Mouse (Mus musculus): Measurements from ENCODE around the gene Hist1h1a.
A peak's percentile ranks its signal among the peaks of the same experiment; 100 is the strongest.
"Not testable (repeated sequence)": the region's sequence is repeated elsewhere in the genome, so short reads cannot be mapped to it uniquely, and the experiment has no call there.

Hist1h1a gene

DNA sequence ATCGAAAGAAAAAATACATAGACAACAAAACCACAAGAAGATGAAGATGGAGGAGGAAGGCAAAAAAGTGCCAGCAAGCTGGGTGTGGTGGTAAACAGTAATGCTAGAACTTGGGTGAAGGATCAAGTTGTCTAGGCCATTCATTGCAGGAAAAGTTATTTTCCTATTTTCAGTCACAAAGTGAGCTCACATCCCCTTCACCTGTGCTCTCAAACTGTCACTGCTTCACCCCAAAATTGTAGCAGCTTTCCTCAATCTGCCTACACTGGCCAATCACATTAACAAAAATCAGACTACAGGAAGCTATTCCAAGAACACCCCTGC lies 3.6 kb upstream of the Hist1h1a start:
- DNase-seq (ENCODE audit: low read depth, low spot score) = no peak

DNA sequence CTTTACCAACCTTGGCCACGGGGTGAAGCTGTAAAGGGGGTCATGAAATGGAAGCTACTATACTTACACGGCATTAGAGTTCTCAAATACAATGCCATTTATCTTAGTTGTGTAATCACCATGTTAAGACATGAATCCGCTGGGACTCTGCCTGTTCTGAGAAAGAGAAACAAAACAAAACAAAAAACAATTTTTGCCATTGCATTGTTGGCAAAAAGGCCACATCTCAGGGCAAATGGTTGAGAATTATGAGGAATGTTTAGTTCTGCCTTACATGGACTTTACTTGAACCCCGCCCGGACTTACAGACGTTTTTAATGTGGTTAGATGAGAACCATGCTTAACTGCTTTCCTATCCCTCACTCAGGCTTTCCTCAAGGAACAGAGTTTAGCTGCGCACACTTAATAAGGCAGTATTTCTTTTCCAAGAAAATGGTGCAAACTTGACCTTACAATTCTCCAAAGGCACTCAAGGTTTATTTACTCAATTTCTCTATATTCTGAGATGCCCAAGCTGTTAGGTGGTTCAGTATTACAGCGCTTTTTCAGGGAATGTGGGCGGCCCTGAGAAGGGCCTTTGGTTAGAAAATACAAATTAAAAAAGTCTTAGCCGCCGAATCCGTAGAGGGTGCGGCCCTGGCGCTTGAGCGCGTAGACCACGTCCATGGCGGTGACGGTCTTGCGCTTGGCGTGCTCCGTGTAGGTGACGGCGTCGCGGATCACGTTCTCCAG lies 3.1 kb upstream of the Hist1h1a start:
- DNase-seq (ENCODE audit: low read depth, low spot score) = no peak

DNA sequence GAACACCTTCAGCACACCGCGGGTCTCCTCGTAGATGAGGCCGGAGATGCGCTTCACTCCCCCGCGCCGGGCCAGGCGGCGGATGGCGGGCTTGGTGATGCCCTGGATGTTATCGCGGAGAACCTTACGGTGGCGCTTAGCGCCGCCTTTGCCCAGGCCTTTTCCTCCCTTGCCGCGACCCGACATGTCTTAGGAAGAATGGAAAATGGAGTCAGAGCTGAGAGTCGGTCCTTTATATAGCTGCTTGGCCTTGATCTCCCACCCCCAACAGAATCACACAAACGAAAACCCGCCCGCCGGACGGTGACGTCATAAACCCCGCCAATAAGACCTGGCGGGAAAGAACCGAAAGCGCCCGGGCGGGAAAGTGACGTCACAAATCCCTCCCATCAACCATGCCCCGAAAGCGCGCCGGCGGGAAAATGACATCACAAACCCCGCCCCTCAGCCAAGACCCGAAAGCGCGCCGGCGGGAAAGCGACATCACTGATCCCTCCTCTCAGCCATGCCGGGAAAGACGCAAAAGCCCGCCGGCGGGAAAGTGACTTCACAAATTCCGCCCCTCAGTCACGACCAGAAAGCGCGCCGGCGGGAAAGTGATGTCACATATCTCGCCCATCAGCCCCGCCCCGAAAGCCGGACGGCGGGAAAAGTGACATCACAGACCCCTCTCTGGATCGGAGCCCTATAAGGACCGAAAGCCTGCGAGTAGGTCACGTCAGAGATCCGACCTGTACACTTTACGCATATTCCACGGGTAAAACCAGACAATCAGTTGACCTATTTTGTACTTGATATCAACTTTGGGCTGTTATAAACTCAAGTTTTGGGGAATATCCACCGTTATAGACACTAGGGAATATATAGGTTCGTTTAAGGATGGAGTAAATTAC lies 2.2 kb upstream of the Hist1h1a start, which contains the start of gene Hist1h4a:
Gene Hist1h4a, minus strand, starts transcription at position 259 of the 893 bp plus-strand sequence.
- peak; percentile 94 for DNase-seq (ENCODE audit: low read depth, low spot score)

DNA sequence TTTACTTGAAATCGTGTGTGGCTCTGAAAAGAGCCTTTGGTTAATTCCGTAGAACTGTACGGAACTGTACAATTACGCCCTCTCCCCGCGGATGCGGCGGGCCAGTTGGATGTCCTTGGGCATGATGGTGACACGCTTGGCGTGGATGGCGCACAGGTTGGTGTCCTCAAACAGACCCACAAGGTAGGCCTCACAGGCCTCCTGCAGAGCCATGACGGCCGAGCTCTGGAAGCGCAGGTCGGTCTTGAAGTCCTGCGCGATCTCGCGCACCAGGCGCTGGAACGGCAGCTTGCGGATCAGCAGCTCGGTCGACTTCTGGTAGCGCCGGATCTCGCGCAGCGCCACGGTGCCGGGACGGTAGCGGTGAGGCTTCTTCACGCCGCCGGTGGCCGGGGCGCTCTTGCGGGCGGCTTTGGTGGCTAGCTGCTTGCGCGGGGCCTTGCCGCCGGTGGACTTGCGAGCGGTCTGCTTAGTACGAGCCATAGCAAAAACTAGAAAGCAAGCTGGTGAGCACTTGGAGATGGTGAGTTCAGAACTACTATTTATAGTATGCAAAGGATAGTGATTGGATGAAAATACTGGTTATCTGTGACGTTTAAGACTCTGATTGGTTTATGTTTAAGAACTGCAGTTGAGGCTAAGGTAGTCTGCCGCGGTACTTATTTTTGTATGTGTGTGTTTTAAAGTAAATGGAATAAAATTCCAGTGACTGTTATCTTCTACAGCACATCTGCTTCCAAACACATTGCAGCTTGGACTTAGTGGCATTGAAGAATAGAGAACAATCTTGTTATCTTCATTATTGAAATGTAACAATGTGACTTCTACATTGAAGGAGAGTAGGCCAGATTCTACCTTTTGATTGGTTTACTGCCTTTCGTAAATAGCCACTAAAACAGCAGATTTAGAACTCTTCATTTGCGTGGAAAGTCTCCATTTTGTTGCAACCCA lies 1.3 kb upstream of the Hist1h1a start, which contains the start of gene Hist1h3a:
Gene Hist1h3a, minus strand, starts transcription at position 516 of the 951 bp plus-strand sequence.
- DNase-seq (ENCODE audit: low read depth, low spot score) = not testable (repeated sequence)

DNA sequence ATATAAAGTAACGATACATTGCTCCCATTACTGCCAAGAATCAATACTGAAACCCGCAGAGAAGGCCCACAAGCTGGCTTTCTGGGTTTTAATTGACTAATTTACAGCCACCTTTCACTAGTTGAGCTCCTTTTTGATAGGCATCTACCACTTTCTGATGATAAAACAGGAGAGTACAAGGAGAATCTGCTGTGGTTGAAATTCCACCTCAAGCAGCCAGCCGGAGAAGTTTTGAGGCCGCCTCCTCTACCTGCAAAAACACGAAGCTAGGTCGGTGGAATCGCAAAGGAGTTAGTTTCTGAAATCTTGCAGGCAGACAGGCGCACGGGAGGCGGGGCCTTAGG lies 252 bp upstream of the Hist1h1a start:
- DNase-seq (ENCODE audit: low read depth, low spot score) = no peak

DNA sequence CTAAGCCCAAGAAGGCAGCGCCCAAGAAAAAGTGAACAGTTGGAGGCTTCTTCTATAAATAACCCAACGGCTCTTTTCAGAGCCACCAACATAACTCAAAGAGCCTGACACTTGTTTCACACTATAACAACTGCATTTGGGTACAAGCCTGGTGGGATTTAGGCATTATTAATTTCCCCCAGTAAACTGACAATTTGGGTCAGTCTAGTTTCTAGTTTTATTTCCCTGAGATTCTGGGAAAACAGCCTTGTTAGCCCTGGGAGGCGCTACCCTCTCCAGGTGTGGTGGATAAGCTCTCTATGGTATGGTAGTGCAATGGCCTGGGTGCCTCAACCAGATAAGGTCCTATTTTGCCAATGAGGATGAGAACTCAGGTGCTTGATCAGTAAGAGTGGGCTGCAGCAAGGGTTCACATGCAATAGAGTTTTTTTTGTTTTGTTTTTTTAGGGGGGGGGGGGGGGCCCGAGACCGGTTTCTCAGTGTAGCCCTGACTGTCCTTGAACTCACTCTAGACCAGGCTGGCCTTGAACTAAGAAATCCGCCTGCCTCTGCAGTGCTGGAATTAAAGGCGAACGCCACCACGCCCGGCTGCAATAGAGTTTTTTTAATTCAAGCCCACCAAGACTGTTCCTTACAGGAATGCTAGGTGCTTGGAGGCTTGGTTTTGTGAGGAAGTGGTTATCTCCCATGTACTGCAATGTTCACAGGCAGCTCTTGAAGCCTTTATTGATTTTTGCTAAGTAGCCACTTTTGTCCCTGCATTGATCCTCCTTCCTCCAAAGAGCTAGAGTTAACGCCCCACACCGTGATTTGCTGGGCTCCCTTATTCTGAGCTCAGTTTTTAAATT lies 1.1 kb downstream of the Hist1h1a start:
- DNase-seq (ENCODE audit: low read depth, low spot score) = no peak

DNA sequence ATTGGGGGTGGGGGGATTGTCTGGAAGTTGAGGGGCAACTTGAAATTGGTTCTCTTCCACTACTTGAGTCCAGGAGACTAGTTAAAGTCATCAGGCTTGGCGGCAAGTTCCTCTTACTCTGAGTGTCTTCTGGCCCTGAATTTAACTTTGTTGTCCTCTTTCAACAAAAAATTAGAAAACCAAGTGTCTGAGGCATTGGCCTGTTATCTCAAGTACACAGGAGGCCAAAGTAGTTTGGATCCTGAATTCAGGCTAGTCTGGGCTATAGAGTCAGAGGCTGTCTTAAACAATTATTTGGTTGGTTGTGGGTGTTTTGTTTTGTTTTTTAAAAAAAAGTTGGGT lies 1.7 kb downstream of the Hist1h1a start:
- DNase-seq (ENCODE audit: low read depth, low spot score) = no peak

DNA sequence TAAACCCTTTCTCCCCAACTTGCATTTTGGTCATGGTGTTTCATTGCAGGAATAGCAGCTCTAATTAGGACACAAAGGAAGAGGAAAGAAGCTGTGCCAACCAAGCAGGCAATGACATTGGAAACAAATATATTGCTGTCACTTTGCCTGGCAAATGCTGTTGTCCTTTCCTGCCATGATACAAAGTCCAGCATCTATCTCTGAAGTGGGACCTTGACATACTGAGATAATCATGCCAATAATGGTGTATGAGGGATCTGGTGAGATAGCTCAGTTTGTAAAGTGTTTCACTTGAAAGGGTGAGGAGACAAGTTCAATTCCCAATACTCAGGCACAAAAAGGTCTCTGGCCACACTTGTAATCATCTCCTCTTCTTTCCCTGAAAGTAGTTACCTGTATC lies 3.3 kb downstream of the Hist1h1a start:
- no peak for DNase-seq (ENCODE audit: low read depth, low spot score)

DNA sequence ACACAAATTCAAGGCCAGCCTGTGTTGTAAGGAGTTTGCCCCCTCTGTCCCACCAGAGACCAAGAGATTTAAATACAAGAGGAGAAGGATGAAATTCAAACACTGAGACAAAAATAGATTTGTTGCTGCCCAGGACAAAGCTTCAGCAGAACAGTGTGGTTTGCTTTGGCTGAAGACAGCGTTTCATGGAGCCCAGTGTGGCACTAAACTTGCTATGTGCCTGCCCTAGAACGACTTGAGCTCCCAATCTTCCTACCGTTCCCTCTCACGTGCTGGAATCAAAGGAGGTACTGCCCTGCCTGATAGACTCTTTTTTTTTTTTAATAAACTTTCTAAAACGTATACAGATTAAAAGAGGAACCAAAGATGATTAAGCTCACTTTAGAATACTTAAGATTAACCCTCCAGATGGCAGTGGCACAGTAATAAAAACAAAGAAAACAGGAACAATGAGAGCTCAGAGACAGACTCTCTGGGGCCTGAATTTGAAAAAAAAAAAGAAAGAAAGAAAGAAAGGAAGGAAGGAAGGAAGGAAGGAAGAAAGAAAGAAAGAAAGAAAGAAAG lies 5.5 kb downstream of the Hist1h1a start:
- DNase-seq (ENCODE audit: low read depth, low spot score) = no peak

DNA sequence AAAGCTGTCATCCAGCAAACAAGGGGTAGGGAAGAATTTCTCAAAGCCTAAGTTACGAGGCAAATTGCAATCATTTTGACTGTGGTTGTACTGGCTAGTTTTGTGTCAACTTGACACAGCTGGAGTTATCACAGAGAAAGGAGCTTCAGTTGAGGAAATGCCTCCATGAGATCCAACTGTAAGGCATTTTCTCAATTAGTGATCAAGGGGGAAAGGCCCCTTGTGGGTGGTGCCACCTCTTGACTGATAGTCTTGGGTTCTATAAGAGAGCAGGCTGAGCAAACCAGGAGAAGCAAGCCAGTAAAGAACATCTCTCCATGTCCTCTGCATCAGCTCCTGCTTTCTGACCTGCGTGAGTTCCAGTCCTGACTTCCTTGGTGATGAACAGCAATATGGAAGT lies 6.1 kb downstream of the Hist1h1a start, which contains the start of gene Trim38:
Gene Trim38, plus strand, starts transcription at position 301 of the 400 bp plus-strand sequence.
- not testable (repeated sequence) for DNase-seq (ENCODE audit: low read depth, low spot score)

DNA sequence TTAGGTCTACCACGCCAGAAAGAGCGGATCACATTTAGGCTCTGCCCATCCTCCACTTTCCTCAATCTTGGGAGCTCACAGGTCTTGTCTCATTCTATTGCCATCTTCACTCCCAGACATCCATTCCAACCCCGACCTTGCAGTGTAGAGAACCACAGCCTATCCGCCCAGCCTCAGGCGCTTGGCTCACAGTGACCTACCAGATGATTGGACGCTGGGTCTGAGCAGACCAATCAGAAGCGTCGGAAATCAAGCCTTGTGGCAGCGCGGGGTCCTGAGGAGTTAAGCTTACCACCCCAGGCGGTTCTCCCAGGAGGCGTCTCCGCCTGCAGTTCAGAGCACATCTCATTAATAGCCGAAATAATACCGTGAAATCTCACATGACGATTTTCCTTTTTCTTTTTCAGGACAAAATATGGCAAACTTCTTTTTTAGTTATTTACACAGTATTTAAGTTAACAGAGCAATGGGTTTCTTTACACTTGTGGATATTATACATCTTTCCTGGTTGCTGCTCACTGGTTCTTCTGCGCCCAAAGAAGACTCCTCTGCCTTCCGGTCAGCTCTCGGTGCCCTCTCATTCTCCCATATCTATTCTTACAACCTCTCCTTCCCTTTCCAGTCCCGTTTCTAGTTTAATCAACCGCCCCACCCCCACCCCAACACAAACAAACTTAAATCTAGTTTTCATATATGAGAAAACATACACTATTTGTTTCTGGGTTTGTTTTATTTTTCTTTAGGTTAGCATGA lies 9.3 kb downstream of the Hist1h1a start:
- DNase-seq (ENCODE audit: low read depth, low spot score) = no peak

DNA sequence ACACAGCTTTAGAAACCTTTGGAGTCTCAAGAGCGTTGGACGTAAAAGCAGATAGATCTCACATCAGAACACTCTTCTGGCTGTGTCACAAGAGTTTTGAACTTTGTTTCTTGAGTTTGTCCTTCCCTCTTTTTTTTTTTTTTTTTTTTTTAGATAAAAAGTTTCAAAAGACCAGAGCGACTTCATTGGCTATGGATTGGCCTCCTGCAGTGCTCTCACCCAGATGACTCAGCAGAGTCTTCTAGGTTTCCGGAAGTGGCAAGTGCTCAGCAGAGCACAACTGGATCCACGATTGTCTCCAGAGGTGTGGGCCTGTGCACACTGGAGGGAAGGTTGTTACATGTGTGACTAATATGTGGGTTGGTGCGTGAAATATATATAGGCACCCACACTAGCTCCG lies 14.9 kb downstream of the Hist1h1a start:
- DNase-seq (ENCODE audit: low read depth, low spot score) = no peak

DNA sequence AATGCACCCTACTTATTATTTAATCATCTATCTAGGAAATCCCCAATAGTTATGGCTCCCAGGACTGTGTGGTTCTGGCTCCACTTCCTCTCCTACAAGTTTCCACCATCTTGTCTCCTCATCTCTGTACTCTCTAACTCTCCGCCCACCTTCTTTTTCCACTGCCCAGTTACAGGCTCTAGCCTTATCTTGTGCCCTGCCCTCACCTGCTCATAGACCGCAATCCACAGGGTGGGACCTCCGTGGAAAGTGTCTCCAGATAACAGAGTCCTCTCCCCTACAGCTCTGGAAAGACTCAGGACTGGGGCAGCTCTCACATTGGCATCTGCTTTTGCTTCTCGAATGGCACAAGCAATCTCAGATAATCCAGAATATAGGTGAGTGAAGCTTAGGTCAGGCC lies 15.6 kb downstream of the Hist1h1a start:
- no peak for DNase-seq (ENCODE audit: low read depth, low spot score)

DNA sequence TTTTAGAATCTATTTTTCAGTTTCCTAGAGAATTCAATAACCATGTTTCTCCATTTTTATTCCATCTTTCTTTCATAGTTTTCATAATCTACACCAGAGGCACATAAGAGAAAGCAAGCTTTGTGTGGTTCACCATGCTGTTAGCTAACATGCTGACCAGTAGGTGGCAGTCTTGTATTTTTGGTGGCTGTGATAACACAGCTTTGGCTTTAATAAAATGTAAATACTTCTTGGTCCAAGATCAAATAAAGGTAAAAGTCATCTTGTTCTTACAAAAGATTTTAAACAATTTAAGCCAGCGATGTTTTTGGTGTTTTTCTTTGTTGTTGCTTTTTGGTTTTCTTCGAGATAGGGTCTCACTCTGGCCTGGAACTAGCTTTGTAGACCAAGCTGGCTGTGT lies 29.1 kb downstream of the Hist1h1a start:
- DNase-seq (ENCODE audit: low read depth, low spot score) = peak; percentile 55

DNA sequence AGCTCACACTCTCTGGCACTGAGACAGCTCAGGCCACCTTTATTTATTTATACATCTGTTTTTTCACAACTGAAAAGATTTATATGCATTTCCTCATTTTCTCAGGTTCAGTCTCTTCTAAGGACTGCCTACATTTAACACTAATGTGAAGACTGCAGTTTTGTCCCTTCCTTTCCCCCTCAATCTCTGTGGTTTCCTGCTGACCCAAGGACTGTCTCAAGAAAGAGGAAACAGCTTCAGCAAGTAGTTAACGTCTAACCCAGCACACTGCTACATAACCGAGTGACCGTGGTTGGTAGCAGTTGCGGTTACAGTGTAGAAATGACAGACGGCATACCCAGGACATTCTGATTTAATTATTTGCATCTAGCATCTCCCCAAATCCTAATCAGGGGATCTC lies 35.9 kb downstream of the Hist1h1a start:
- no peak for DNase-seq (ENCODE audit: low read depth, low spot score)

DNA sequence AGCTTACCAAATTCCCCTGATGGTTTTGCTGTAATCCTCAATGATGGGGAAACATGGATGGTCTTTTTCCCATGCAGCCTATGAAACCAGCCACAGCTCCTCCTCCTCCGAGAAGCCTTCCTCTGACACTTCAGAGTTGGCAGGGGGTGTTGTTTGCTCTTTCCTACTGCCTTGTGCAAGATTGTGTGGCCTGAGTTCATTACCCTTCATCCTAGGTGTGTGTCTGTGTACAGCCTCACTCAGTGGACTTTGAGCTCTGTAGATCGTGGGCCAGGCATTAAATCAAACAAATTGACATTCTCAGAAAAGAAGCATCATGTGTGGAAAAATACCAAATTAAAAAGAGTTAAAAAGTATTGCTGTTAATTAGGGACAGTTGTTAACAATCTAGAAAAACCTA lies 41.1 kb downstream of the Hist1h1a start:
- no peak for DNase-seq (ENCODE audit: low read depth, low spot score)

DNA sequence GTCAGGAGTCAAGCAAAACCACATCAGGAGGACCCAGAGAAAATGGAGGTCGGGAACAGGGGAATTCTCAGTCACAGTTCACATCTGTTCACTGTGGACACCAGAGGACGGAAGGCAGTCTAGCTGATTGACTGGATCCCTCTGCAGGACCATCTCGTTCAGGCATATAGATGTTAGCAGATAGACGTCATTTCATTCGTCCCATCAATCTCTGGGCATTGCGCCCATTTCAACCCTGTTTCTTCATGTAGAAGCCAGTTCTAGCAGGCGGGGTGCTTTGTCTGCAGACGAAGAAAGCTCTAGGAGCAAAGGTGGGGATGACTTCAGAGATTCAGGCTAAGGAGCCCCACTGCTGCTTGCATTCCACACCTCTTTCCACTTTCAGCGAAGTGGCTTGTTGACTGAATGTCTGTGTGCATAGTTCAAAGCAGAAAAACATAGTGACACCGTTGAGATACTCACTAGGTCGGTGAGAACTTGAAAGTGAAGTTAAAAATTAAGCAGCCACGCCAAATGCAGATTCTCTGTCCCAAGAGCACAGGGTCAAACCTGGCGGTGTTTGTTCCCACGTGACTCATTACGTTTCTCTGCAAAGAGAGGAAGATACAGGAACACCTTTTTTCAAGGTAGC lies 43.1 kb downstream of the Hist1h1a start, which contains the start of gene Slc17a2:
Gene Slc17a2, plus strand, starts transcription at position 572 of the 631 bp plus-strand sequence.
- no peak for DNase-seq (ENCODE audit: low read depth, low spot score)

All from retina, postnatal 7 days (tissue).